Mouse (Mus musculus) CD4-positive, CD25-positive, alpha-beta regulatory T cell, adult 2 months (primary cell): ENCODE data around the gene Arl8a.

Experiments
- DNase-seq: peaks from one replicate; pipeline ENCODE4 v3.0.0-alpha.2; 2012; ENCODE audit warnings: low read depth, low spot score

Arl8a gene

DNA sequence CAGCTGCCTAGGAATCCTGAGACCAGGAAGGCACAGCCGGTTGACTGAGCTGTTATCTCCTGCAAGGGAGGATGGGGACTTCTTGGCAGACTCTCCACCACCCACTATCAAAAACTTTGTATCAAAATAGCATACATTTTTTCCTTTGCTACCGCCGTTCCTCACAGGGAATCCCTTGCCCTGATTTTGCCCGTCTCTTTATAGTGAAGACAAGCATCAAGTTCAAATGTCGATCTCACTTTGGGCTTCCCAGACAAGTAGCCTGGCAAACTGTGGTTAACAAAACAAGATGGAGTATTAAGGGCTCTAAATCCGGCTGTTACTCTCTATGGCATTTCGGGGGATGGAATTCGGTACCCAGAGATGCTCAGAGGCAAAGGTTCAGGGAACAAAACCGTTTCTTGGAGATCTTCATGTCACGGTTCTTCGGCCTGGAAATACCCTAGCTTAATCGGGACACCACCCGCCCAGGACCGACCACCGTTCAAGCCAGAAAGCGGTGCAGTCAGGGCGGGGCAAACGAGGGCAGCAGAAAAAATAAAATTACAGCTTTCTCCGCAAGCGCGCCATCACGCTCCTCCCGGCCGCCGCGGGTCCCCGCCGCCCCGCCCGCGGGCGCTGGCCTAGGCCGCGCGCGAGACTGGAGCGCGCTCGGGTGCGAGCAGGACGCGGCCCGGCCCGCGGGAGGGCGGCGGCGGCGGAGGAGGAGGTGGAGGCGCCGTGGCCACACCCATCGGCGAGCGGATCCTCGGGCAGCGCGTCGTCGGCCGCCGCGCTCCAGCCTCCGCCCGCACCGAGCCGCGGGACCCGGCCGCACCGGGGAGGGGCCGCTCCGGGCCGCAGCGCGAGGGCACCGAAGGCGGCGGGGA, at the start of gene Arl8a:
Gene Arl8a (plus strand): TSS at position 748 of the 869 bp plus-strand sequence.
- DNase-seq: peak; percentile 87

GRCm38 (mm10) chr1:135097441-135097840, 49.2 kb upstream of the Arl8a start:
- no peak for DNase-seq

DNA sequence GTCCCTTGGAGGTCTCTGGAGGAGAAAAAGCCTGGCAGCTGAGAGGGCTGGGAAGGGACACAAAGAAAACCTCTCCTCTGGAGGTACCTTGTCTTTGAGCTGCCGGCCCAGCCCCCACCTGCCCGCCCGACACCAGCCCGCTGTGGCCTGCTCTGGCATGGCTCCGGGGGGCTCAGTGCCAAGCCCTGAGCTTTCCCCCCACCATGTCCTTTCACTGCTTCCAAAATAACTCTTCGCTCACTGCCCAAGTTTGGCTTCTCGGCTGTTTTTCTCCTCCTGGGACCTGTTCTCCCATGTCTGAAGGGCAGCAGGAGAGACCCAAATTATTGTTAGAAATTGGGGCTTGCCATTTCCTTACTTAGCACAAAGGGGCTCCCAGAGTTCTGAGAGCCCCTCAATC, 48.2 kb upstream of the Arl8a start:
- DNase-seq: no peak

DNA sequence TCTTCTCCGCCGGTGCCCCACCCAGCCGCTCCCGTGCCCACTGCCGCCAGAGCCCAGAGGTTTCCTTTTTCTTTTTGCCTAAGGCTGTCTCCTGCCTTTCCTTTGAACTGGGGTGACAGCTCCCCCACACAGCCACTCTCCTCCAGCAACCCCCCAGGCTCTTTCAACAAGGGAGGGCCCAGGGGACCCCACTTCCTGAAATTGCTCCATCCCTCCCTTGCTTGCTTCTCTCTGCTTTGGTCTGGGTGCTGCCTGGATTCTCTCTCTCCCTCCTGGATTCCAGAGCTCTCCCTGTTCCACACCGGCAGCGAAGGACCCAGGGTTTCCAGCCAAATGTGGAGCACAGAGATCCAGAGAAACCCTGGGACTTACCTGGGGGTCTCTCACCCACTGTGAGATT, 46.2 kb upstream of the Arl8a start:
- DNase-seq: no peak

- peak; percentile 61 for DNase-seq
Measured at GRCm38 (mm10) chr1:135105124-135105523, 41.5 kb upstream of the Arl8a start, which contains the start of gene Lgr6. Lgr6 (minus strand) TSS chr1:135105276.

GRCm38 (mm10) chr1:135105951-135106350, 40.7 kb upstream of the Arl8a start:
- peak; percentile 90 for DNase-seq

GRCm38 (mm10) chr1:135108611-135109010, 38.0 kb upstream of the Arl8a start:
- peak; percentile 57 for DNase-seq

DNA sequence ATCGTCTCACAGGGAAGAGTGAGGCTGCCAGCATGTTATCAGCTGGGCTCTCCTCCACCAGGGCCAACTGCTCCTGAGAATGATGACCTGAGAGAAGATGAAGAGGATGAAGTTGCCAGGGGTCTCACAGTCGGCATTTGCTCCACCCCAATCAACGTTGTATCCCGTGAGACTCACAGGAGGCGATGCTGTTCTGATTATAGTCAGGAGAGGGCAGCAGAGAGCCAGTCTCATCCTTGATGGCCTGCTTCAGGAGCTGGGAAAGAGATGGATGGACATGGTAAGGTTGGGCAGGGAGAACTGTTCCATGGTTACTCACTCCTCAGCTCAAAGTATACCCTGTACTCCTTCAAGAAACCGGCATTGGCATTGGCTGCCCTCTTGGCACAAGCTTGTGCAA, 36.5 kb upstream of the Arl8a start:
- peak; percentile 80 for DNase-seq

- DNase-seq: peak; percentile 49
Measured at GRCm38 (mm10) chr1:135111271-135111670, 35.4 kb upstream of the Arl8a start.

DNA sequence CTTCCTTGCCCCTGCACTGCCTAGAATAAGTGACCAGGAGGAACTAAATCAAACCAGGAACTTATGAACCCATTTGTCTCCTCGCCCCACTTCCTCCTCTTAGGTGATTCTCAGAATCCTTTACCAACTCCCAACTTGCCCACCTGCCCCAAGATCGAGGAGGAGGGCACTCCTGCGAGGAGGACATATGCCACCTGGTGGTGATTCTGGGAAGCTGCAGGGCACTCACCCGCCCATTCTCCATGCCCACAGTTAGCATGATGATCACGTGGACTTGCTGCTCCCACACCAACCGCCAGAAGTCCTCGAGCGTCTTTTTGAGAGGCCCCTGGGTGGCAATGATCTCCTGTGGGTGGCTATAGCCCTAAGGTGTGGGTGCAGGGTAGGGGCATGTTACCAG, 34.0 kb upstream of the Arl8a start:
- DNase-seq: peak; percentile 88

DNA sequence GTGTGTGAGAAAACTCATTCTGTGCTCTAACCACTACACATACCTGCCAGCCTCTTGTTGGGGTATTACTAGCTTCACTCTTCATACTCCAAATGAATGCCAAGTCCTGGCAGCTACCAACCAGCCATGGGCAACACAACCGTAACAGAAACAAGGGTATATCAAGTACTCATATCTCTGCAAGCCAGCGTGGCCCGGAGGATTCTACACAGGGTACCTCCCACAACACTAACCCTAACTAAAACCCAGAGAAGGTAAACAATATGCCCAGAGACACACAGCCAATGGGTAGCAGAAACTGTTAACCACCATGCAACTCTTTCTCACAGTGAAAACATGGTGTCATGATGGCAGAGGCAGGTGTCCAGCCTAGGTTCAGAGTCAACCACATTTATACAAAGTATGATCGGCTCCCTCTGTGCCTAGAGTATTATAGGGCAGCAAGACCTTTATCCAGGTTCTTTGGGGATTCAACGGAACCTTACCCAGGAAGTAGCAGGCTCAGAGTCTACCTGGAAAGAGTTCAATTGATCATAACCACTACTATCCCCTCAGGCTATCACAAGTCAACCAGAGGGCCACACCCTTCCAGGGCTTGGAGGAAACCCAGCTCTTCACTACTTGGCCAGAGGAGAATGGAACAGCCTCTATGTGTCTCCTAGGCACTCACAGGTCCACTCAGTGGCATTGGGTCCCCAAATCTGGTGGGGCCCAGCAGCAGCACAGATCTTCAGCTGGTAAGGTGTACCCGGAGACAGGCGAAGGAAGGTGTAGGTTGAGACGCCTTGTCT, 21.9 kb upstream of the Arl8a start:
- DNase-seq: no peak

DNA sequence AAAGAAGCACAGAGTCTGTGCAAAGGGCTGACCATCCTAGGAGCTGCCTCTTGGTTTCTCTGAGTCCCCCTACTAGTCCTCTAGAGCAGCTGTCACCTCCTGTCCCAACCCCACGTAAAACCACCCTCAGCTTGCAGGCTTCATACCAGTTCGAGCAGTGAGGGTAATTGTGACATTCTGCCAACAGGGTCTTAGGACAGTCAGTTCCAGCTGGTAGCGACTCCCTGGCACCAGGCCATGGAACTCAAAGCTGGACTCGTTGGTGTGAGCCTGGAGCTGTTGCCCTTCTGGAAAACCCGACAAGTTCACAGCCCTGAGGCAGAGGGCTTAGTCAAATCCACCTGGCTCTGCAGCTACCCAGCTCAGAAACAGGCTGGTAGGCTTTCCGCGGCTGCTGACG, 20.6 kb upstream of the Arl8a start:
- no peak for DNase-seq

DNA sequence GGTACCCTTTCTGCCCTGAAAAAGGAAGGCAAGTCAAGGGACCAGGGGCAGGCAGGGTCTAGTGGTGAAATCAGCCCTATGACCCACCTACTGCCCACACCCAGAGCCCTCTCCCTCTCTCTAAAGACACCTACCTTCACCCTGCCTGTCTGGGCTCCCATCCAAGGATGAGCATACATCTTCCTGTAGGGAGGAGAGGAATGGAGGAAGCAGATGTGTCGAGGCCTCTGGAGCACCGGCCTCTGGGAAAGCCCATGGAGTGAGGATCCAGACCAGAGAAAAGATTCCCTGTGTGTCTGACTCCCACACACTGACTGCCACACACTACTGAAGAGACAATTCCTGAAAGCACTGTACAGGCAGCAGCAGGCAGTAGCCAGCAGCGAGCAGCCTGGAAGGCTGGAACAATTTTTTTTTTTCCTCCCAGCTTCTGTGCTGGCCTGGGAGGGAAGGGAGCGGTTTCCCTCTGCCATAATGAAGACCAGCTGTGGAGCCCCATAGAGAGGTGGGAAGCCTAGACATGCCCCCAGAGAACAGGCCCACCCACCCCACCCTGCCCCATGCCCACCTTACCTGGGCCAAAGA, 20.1 kb upstream of the Arl8a start:
- DNase-seq: no peak

DNA sequence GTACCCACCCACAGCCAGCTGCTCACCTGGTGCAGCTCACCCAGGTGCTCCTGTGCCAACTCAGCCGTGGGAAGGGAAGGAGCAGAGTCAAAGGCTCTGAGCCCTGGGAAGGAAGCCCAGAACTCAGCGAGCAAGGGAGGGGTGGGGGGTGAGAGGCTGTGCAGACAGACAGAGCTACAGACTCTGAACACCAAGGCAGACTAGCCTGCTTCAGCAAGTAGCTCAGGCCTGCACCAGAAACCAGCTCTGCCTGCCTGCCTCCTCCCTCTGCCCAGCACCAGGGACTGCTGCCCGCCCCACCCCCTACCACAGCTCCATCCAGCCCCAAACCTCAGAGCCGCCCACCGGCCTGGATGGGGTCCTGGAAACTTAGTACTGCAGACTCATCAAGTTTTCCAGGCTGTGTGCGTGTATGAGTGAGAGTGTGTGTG, 18.6 kb upstream of the Arl8a start:
- peak; percentile 66 for DNase-seq

DNA sequence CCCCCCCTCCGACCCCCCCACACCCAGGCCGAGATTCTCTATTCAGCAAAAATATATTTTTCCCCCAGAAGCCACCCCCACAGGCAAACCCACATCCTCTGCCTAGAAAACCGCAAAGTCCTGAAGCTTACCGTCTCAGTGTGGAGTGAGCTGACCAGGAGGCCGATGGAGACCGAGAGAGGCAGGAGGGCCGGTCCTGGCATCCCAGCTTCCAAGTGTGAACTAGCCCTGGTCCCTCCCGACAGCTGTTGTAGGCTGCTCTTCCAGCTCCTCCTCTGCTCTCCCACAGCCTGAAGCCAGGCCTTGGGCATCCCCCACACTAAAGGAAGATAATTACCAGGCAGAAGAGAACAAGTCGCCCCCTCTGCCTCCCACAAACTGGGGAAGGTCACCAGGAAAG, 17.6 kb upstream of the Arl8a start:
- peak; percentile 54 for DNase-seq

- peak; percentile 43 for DNase-seq
Measured at GRCm38 (mm10) chr1:135129543-135130183, 17.0 kb upstream of the Arl8a start.

GRCm38 (mm10) chr1:135130376-135131018, 16.1 kb upstream of the Arl8a start:
- peak; percentile 37 for DNase-seq

DNA sequence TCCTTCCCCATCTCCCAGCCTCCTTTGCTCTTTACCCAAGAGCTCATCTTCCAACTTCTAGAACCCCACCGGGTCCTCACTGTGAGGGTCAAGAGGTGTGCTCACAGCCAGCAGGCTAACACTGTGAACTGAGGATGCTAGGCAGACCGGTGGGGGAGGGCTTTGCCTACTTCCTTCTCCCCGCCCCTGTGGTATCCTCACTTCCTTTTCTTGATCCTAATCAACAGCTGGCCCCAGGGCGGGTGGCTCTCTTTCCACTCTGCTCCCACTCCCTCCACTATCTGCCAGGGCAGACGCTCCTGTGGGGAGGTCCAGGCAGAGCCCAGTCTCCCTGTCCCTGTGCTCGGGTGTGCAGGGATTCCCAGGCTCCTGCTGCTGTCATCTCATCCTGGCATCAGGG, 15.6 kb upstream of the Arl8a start:
- peak; percentile 78 for DNase-seq

- peak; percentile 56 for DNase-seq
Measured at GRCm38 (mm10) chr1:135131560-135131959, 15.1 kb upstream of the Arl8a start.

- peak; percentile 96 for DNase-seq
Measured at GRCm38 (mm10) chr1:135132473-135132872, 14.2 kb upstream of the Arl8a start, which contains the start of gene Ptpn7. Ptpn7 (plus strand) TSS chr1:135132700.

DNA sequence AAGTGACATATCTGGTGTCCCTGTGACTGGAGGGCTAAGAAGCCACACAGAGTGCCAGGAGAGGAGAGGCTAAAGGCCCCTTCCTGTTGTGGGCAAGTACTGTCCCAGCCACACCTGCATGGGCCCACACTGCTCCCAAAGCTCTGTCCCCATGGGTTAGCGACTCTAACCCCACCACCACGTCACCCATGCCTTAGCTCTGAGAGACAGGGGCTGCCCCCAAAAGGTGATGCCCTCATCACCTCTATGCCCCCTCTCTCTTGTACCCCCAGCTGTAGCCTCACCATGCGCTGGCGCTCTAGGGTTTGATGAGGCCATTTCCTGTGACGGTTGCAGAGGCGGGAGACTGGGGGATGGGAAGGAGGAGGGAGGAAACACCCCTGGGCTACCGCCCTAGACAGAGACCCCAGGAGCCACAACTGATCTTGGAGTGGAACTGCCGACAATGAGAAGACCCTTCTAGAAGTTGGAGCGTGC, 13.7 kb upstream of the Arl8a start:
- DNase-seq: peak; percentile 78
